Mouse (Mus musculus): ENCODE results near the gene Capza1. TPM values are rescaled to one million over a fixed set of nuclear protein-coding genes. Genes with fewer than 3 reads are reported as not detected.

The Capza1 gene
- total RNA-seq, 1 experiment from 2014 or later: 203 TPM

DNA sequence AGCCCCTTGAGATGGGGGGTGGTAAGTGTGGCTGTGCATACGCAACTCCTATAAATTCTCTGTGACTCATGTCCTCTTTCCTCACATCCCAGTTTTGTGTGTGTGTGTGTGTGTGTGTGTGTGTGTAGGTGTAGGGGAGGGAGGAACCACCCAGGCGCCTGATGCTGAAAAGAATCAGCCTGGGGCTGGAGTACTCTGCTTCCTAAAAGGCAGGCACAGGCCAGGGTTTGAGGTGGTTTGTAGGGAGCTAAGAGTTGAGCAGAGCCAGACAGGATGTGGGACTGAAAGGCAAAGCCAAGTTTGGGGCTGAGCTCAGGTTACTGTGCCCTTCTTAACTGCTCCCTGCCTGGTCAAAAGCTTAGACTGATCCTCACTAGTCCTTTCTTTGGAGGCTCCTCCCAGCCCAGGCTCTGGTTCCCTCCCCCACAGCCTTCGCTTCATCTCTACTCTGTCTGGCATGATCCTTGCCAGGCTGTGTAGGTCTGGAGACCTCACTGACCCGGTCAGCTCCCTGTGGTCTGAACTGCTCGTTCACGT is 73.8 kb downstream of the Capza1 start:
- ATAC-seq (replicated peaks; ENCODE audit: low read depth, poor library complexity, severe bottlenecking): no peak

GRCm38 (mm10) chr3:104789822-104790221 is 74.5 kb downstream of the Capza1 start:
- no peak for ATAC-seq (replicated peaks; ENCODE audit: low read depth, poor library complexity, severe bottlenecking)

GRCm38 (mm10) chr3:104789312-104789605 is 75.0 kb downstream of the Capza1 start:
- ATAC-seq (replicated peaks; ENCODE audit: low read depth, poor library complexity, severe bottlenecking): no peak

DNA sequence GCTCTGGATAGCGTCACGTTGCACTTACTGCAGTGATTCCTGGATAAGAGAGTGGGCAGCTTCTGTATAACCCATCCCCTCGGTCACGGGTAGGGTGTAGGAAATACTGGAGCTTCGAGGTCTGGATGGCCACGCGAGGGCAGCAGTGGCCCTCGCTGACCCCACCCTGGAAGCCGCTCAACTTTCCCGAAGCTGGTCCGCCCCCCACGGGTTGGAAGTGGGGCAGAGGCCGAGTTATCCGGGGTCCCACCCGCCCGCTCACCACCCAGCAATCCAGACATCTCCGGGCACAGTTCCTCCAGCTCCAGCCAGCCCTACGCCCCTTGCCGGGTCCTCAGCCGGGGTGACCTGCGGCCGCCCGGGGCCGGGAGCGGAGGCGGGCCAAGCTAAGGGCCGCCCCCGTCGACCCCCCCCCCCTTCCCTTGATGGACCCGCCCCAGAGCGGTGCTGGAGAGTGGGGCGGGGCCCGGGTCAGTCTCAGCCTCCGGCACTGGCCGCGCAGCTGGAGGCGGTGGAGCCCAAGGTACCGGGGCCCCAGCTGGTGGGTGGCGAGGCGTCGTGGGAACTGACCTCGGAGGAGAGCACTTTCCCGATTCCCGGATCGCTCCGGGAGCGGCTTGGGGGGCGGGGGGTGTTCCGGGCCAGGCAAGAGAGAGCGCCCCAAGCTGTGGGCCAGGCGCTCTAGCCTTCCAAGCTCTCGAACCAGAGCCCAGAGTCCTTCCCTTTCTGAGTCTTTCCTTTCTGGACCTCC is 75.6 kb downstream of the Capza1 start:
- peak; percentile 69 for ATAC-seq (replicated peaks; ENCODE audit: low read depth, poor library complexity, severe bottlenecking)

DNA sequence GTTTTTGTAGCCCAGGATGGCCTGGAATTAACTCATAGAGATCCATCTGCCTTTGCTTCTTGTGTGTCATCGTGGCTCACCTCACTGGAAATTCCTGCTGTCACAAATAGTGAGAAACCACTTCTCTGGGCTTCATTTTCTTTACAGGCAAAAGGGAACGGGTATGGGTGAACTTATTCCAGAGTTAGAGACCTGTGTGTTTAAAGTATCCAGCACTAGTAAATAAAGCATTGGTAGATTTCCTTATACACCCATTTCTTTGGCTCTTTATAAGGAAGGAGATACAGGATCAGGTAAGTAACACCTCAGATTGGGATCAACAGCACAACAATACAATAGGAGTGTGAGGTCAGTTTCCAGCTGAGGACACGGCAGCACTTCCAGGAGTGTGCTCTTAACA is 76.2 kb downstream of the Capza1 start, which contains the start of gene Rhoc:
Gene Rhoc (plus strand): TSS at position 301 of the 400 bp plus-strand sequence.
- no peak for ATAC-seq (replicated peaks; ENCODE audit: low read depth, poor library complexity, severe bottlenecking)

DNA sequence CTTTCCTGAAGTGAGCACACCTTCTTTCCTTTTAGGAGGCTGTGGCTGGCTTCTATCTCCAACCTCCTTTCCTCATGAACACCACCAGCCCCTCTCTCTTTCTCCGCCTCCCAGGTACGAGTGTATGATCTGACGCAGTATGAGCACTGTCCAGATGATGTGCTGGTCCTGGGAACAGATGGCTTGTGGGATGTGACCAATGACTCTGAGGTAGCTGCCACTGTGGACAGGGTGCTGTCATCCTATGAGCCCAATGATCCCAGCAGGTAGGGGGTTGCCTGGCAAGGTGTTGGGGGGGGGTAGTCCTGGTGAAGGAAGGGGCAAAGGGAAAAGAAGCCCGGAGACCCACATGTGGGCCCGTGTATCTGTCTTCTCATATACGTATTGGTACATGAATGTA is 79.0 kb downstream of the Capza1 start:
- no peak for ATAC-seq (replicated peaks; ENCODE audit: low read depth, poor library complexity, severe bottlenecking)

DNA sequence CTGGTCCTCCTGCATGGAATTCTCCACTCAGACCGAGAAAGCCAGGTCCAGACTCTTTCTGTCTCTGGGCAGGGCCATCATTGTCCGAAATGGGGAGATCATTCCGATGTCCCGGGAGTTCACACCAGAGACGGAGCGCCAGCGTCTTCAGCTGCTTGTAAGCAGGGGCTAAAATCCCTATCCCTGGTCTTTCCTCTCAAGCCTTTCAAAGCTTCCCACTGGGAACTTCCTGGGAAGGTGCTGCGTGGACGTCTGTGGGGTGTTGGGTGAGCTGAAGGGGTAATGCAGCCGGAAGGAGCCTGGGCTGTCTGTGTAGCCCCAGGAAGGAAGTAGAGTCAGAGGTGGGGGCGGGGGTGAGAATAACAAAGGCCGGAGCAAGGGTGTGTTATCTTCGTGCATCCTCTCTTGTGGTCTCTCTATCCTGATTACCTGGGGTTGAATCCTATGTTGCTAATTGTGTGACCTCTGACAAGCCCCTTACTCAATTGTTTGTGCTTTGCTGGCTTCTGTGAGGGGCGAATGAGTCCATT is 80.3 kb downstream of the Capza1 start:
- no peak for ATAC-seq (replicated peaks; ENCODE audit: low read depth, poor library complexity, severe bottlenecking)

DNA sequence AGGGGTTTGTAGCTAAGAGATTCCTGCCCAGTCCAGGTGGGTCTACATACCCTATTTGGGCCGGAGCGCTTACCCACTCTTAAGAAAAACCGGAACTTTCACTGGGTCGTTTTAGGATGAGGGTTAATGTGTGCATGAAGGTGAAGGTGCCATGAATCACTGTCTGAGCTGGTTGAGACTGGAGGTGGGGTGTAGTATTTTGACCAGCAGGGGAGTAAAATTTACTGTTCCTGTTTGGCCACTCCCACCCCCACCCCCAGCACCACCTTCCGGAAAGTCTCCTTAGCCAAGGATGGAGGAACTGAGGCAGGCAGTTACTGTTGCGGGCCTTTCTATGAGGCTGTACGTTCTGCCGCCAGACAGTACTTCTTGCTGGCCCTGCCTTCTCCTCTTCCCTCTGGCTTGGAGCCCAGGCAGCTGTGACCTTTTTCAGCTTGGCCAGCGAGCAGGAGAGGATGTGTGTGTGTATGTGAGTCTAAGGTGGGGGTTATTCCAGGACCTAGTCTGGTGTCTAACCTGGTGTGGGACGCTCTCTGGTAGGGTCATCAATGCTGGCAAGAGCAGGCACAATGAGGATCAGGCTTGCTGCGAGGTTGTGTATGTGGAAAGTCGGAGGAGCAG is 82.1 kb downstream of the Capza1 start:
- ATAC-seq (replicated peaks; ENCODE audit: low read depth, poor library complexity, severe bottlenecking): 0 out of 2 replicates have a peak, but pooled peaks have one; percentile 4

GRCm38 (mm10) chr3:104781471-104781903 is 82.8 kb downstream of the Capza1 start, which contains the start of gene Fam19a3:
Gene Fam19a3, minus strand, starts transcription at chr3:104781840.
- ATAC-seq (replicated peaks; ENCODE audit: low read depth, poor library complexity, severe bottlenecking): peak; percentile 26

- peak; percentile 15 for ATAC-seq (replicated peaks; ENCODE audit: low read depth, poor library complexity, severe bottlenecking)
Measured at GRCm38 (mm10) chr3:104780561-104781420, 83.5 kb downstream of the Capza1 start, which contains the start of gene Ppm1j. Gene Ppm1j, plus strand, starts transcription at chr3:104781056.

- peak; percentile 51; the same call in 1 of the 2 replicates for ATAC-seq (replicated peaks; ENCODE audit: low read depth, poor library complexity, severe bottlenecking)
Measured at GRCm38 (mm10) chr3:104779949-104780348, 84.4 kb downstream of the Capza1 start.

DNA sequence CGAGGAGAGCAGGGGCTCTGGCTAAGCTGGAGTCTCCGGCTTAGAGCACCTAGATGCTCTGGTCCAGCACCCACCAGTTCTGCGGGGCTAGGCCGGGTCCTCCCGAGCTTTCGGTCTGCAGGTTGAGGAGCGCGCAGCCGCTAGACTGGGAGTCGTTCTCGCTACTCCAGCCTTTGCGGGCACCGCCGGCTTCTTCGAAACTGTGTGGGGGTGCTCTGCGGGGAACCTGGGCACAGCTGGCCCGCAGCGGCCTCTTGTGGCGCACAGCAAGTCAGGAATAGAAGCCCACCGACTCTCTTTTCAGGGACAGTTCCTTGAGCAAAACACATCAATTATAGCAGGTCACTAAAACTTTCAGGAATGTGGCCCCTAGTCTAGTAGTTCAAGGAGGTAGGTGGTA is 87.0 kb downstream of the Capza1 start:
- peak; percentile 19; the same call in 1 of the 2 replicates for ATAC-seq (replicated peaks; ENCODE audit: low read depth, poor library complexity, severe bottlenecking)

- no peak for ATAC-seq (replicated peaks; ENCODE audit: low read depth, poor library complexity, severe bottlenecking)
Measured at GRCm38 (mm10) chr3:104773301-104773700, 91.0 kb downstream of the Capza1 start.

Other genes starting within 250 kb of the Capza1 start
- gene Slc16a1, start 225.8 kb downstream of the Capza1 start, total RNA-seq (2017): 82.4 and 85.1 TPM in 2 replicates
- gene Ppm1j, start 83.4 kb downstream of the Capza1 start, total RNA-seq (2017): 0.78 TPM in 1 of 2 replicates, not detected in the other
- gene Fam19a3, start 82.7 kb downstream of the Capza1 start, total RNA-seq (2017): not detected in 2 replicates
- 2.4 TPM in 1 of 2 replicates, not detected in the other for gene Rhoc, start 76.1 kb downstream of the Capza1 start, total RNA-seq (2017)
- gene Mov10, start 45.9 kb downstream of the Capza1 start, total RNA-seq (2017): 6.0 and 8.6 TPM in 2 replicates
- gene St7l, start 500 bp downstream of the Capza1 start, total RNA-seq (2017): 21.7 and 25.1 TPM in 2 replicates
- gene Wnt2b, start 97.4 kb upstream of the Capza1 start, total RNA-seq (2017): under 0.01 TPM in 1 of 2 replicates, not detected in the other
- under 0.01 and 0.10 TPM in 2 replicates for gene Cttnbp2nl, start 188.6 kb upstream of the Capza1 start, total RNA-seq (2017)
- gene 4930564D02Rik, start 202.3 kb upstream of the Capza1 start, total RNA-seq (2017): not detected in 2 replicates

All from common myeloid progenitor, adult 5-6 weeks (primary cell).